Mouse (Mus musculus) c-Kit-positive CD71-positive TER-119-positive erythroid progenitor cells, embryonic 14.5 days (primary cell): ENCODE results near the gene Btd.

ENCODE experiments used
- DNase-seq: peaks from one replicate; pipeline ENCODE4 v3.0.0-alpha.2; 2013; ENCODE audit warnings: low spot score

Btd gene

GRCm38 (mm10) chr14:31665566-31665940, 24.7 kb downstream of the Btd start:
- no peak for DNase-seq

- no peak for DNase-seq
These were observed 26.3 kb downstream of the Btd start for GRCm38 (mm10) chr14:31666931-31667705.

GRCm38 (mm10) chr14:31667741-31668140, 26.9 kb downstream of the Btd start:
- DNase-seq, result no peak

- DNase-seq, result no peak
These were observed 27.5 kb downstream of the Btd start for GRCm38 (mm10) chr14:31668326-31668725.

- no peak for DNase-seq
These were observed 28.4 kb downstream of the Btd start for GRCm38 (mm10) chr14:31669161-31669611.

- no peak for DNase-seq
These were observed 29.0 kb downstream of the Btd start for GRCm38 (mm10) chr14:31669642-31670490.

- no peak for DNase-seq
These were observed 30.9 kb downstream of the Btd start for GRCm38 (mm10) chr14:31671635-31672320.

- no peak for DNase-seq
These were observed 39.8 kb downstream of the Btd start for GRCm38 (mm10) chr14:31680656-31681055.

- no peak for DNase-seq
These were observed 40.5 kb downstream of the Btd start for GRCm38 (mm10) chr14:31681291-31681690.

- DNase-seq, result no peak
These were observed 41.2 kb downstream of the Btd start for GRCm38 (mm10) chr14:31681931-31682555.

GRCm38 (mm10) chr14:31683610-31684009, 42.8 kb downstream of the Btd start:
- no peak for DNase-seq

GRCm38 (mm10) chr14:31684343-31685040, 43.7 kb downstream of the Btd start:
- DNase-seq, result no peak

GRCm38 (mm10) chr14:31685680-31686079, 44.9 kb downstream of the Btd start:
- no peak for DNase-seq

GRCm38 (mm10) chr14:31686231-31686630, 45.4 kb downstream of the Btd start:
- DNase-seq, result no peak

- no peak for DNase-seq
These were observed 51.7 kb downstream of the Btd start for GRCm38 (mm10) chr14:31692536-31692935.

GRCm38 (mm10) chr14:31696206-31696984, 55.6 kb downstream of the Btd start:
- DNase-seq, result no peak

- no peak for DNase-seq
These were observed 56.1 kb downstream of the Btd start for GRCm38 (mm10) chr14:31696985-31697303.

GRCm38 (mm10) chr14:31697346-31697745, 56.5 kb downstream of the Btd start:
- DNase-seq, result no peak

GRCm38 (mm10) chr14:31697755-31698154, 56.9 kb downstream of the Btd start:
- DNase-seq, result no peak

GRCm38 (mm10) chr14:31700376-31700775, 59.5 kb downstream of the Btd start:
- no peak for DNase-seq

- no peak for DNase-seq
These were observed 68.5 kb downstream of the Btd start for GRCm38 (mm10) chr14:31709343-31709742.
